Mouse (Mus musculus): ENCODE measurements around the gene Xpr1.

GRCm38 (mm10) chr1:155235641-155236040 lies 181.6 kb downstream of the Xpr1 start:
- TF ChIP-seq EP300 (IDR thresholded peaks at IDR 0.05; ENCODE audit: insufficient read depth, low read depth, low read length), result no peak
- no peak for TF ChIP-seq POLR2A (IDR thresholded peaks at IDR 0.05; ENCODE audit: insufficient read depth, low read depth, low read length)

Measured in heart, adult 2 months (tissue).